20 mouse cellular contexts compared by ENCODE assay signal in genomic region chr10:32241168-32241567, GRCm38 (mm10).
A peak's percentile ranks its signal among the peaks of the same experiment; 100 is the strongest.
DNase-seq lines count a peak whose midpoint lies in the region; ATAC-seq lines count a peak whose summit lies in the region.
"Had no signal": no experiment of that assay in that cellular context is flagged by ENCODE, and none has a peak within 500 bp of the region (broad histone marks: within the 10 kb centered on the region; RNA-seq: fewer than 3 reads in every experiment).

No protein-coding gene starts in this region.

- H3K4me2 ChIP-seq in hindbrain, embryonic 14.5 days (replicated peaks) = no peak overlapping the region
- H3K4me2 ChIP-seq in hindbrain, embryonic 11.5 days (replicated peaks; ENCODE audit: low read depth, low read length) = no peak overlapping the region
- no peak overlapping the region for H3K4me2 ChIP-seq in forebrain, embryonic 16.5 days (ENCODE audit: low read length)
- H3K4me2 ChIP-seq: embryonic facial prominence, embryonic 15.5 days; heart, embryonic 11.5 days; liver, embryonic 11.5 days; midbrain, embryonic 13.5 days had no signal

- H3K27ac ChIP-seq in hindbrain, embryonic 14.5 days = no peak overlapping the region
- H3K27ac ChIP-seq in hindbrain, embryonic 11.5 days (ENCODE audit: low read depth, low read length) = no peak overlapping the region
- no peak overlapping the region for H3K27ac ChIP-seq in forebrain, embryonic 16.5 days (ENCODE audit: low read length)
- H3K27ac ChIP-seq: embryonic facial prominence, embryonic 15.5 days; gastrocnemius, adult 2 months; left cerebral cortex, adult 2 months; midbrain, embryonic 13.5 days had no signal

- ATAC-seq in hindbrain, embryonic 14.5 days (ENCODE audit: low FRiP score) = no peak
- ATAC-seq in hindbrain, embryonic 11.5 days (ENCODE audit: low FRiP score) = no peak
- peak; percentile 81 for ATAC-seq in forebrain, embryonic 16.5 days
- no peak for ATAC-seq in monocyte, adult 5-6 weeks (replicated peaks; ENCODE audit: insufficient number of reproducible peaks, low FRiP score, low TSS enrichment, poor library complexity, severe bottlenecking)
- ATAC-seq: midbrain, embryonic 13.5 days had no signal

- no peak overlapping the region for H3K4me3 ChIP-seq in hindbrain, embryonic 14.5 days (replicated peaks; ENCODE audit: low read length)
- no peak overlapping the region for H3K4me3 ChIP-seq in hindbrain, embryonic 11.5 days (ENCODE audit: low read depth, low read length)
- no peak overlapping the region for H3K4me3 ChIP-seq in forebrain, embryonic 16.5 days (replicated peaks; ENCODE audit: low read length)
- H3K4me3 ChIP-seq: embryonic facial prominence, embryonic 15.5 days; gastrocnemius, adult 2 months; left cerebral cortex, adult 2 months; midbrain, embryonic 13.5 days had no signal

- intact Hi-C loops in left cerebral cortex, postnatal 4 days (cut with DNase I) = no loop called here
- intact Hi-C loops in left cerebral cortex, postnatal 10 days (cut with DNase I) = no loop called here

- no peaks in the 10 kb centered on the region for H3K9me3 ChIP-seq in hindbrain, embryonic 14.5 days (ENCODE audit: control insufficient read depth, low read length)
- H3K9me3 ChIP-seq in hindbrain, embryonic 11.5 days (ENCODE audit: control insufficient read depth, low read length) = no peaks in the 10 kb centered on the region
- H3K9me3 ChIP-seq in forebrain, embryonic 16.5 days (ENCODE audit: control insufficient read depth, low read length) = no peaks in the 10 kb centered on the region
- H3K9me3 ChIP-seq: embryonic facial prominence, embryonic 15.5 days; midbrain, embryonic 13.5 days had no signal

- no peaks in the 10 kb centered on the region for H3K27me3 ChIP-seq in hindbrain, embryonic 14.5 days (ENCODE audit: control insufficient read depth, insufficient read depth, low read length)
- no peaks in the 10 kb centered on the region for H3K27me3 ChIP-seq in hindbrain, embryonic 11.5 days (ENCODE audit: control insufficient read depth, insufficient read depth, low read length)
- H3K27me3 ChIP-seq in forebrain, embryonic 16.5 days (replicated peaks; ENCODE audit: control insufficient read depth, insufficient read depth, low read length) = no peaks in the 10 kb centered on the region
- H3K27me3 ChIP-seq: embryonic facial prominence, embryonic 15.5 days; midbrain, embryonic 13.5 days had no signal

- peak; percentile 33 for DNase-seq in hindbrain, embryonic 14.5 days (ENCODE audit: low spot score)
- DNase-seq in hindbrain, embryonic 11.5 days (ENCODE audit: low spot score) = no peak
- peak; percentile 67 for DNase-seq in left cerebral cortex, postnatal 4 days
- no peak for DNase-seq in left cerebral cortex, postnatal 10 days (ENCODE audit: extremely low spot score in 1 of 2, low spot score in 2 of 2)
- DNase-seq in embryo, embryonic 11 days = no peak
- DNase-seq: gastrocnemius, adult 2 months; heart, postnatal 10 days; kidney, adult 2 months; kidney, postnatal 14 days; lung, adult 18-20 months; lung, postnatal 14 days; retina, postnatal 1 day; thymus, adult 2 months had no signal

- H3K9ac ChIP-seq in hindbrain, embryonic 14.5 days = no peak overlapping the region
- no peak overlapping the region for H3K9ac ChIP-seq in hindbrain, embryonic 11.5 days (ENCODE audit: low read depth, low read length)
- H3K9ac ChIP-seq in forebrain, embryonic 16.5 days (replicated peaks; ENCODE audit: low read depth, low read length) = no peak overlapping the region
- H3K9ac ChIP-seq: embryonic facial prominence, embryonic 15.5 days; midbrain, embryonic 13.5 days had no signal

- H3K36me3 ChIP-seq in hindbrain, embryonic 14.5 days (replicated peaks; ENCODE audit: control insufficient read depth, insufficient read depth) = no peaks in the 10 kb centered on the region
- H3K36me3 ChIP-seq in hindbrain, embryonic 11.5 days (ENCODE audit: control insufficient read depth, insufficient read depth, low read length) = no peaks in the 10 kb centered on the region
- H3K36me3 ChIP-seq in forebrain, embryonic 16.5 days (ENCODE audit: control insufficient read depth, insufficient read depth) = no peaks in the 10 kb centered on the region
- H3K36me3 ChIP-seq: embryonic facial prominence, embryonic 15.5 days; midbrain, embryonic 13.5 days had no signal

- H3K4me1 ChIP-seq in hindbrain, embryonic 14.5 days (replicated peaks; ENCODE audit: control insufficient read depth, insufficient read depth, low read length) = no peaks in the 10 kb centered on the region
- no peaks in the 10 kb centered on the region for H3K4me1 ChIP-seq in hindbrain, embryonic 11.5 days (replicated peaks; ENCODE audit: control insufficient read depth, insufficient read depth, low read length)
- H3K4me1 ChIP-seq in forebrain, embryonic 16.5 days (replicated peaks; ENCODE audit: control insufficient read depth, insufficient read depth, low read length) = no peaks in the 10 kb centered on the region
- H3K4me1 ChIP-seq: embryonic facial prominence, embryonic 15.5 days; midbrain, embryonic 13.5 days had no signal

Comparison
In these comparisons a context has a peak if more than half of its experiments do, and no peak if none do; other contexts are left out.
1. DNase-seq: peak in hindbrain, embryonic 14.5 days (single experiment) and left cerebral cortex, postnatal 4 days (single experiment); none in hindbrain, embryonic 11.5 days (single experiment), left cerebral cortex, postnatal 10 days (0 of 2) and embryo, embryonic 11 days (single experiment).